Mouse (Mus musculus): ENCODE measurements at regions not wholly inside any gene's neighbourhood (a gene's known extent, or its start where the extent isn't known, plus 50 kb on each side); places are given as distances from the start of the nearest gene placed in this dataset.

DNA sequence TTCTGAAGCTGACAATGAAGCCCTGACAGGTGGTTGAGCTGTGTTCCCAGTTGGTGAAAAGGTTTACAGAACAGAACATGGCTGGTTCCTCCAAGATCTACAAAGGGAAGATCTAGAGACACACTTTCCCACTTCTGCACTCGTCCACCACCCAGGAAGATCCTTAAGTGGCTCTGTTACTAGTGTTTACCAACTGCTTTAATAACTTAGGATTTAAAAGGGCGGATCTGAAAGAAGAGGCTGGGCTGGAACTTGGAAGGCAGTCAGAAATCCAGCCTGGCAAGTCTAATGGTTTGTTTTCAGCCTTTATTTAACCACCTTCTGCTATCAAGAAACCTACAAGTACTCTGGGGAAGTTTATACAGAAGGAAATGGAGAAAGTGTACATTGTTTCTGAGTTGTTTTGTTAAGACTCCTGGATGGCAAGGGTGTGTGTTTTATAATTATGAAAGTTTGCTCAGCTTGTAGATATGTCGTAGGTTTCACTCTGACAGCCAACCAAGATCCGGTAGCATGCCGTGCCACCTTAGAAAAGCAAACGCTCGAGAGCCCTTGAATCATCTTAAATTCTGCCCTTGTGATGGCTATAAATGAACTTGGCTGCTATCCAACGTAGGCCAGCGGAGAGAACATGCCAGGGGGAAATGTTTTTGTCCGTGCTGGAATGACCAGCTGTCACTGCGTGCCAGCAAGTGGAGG is 248.5 kb downstream of the Plk2 start:
- no peak for TF ChIP-seq CHD2 (IDR thresholded peaks at IDR 0.05; ENCODE audit: low read depth, low read length)
- TF ChIP-seq ZNF384 (IDR thresholded peaks at IDR 0.05; ENCODE audit: low read depth, low read length): no peak
- no peak for TF ChIP-seq HCFC1 (IDR thresholded peaks at IDR 0.05; ENCODE audit: borderline replicate concordance, insufficient read depth, low read length)
- no peak for TF ChIP-seq MAFK (IDR thresholded peaks at IDR 0.05; ENCODE audit: insufficient read depth, low read depth, low read length)
- no peak for TF ChIP-seq ZC3H11A (IDR thresholded peaks at IDR 0.05; ENCODE audit: borderline replicate concordance, low read depth, low read length)
- Histone ChIP-seq H3K4me1 (ENCODE audit: control insufficient read depth in 2 of 2, insufficient read depth in 2 of 2, low read length in 2 of 2, poor library complexity in 1 of 2) (no peaks in the 10 kb centered on the region), H3K4me3 (ENCODE audit: insufficient read depth in 1 of 2, low read depth in 1 of 2, low read length in 2 of 2, poor library complexity in 1 of 2, severe bottlenecking in 1 of 2) (no peak overlapping the region), H3K9me3 (ENCODE audit: control insufficient read depth, insufficient read depth, low read depth, low read length) (no peaks in the 10 kb centered on the region), H3K36me3 (ENCODE audit: control insufficient read depth, insufficient read depth, low read length, poor library complexity, severe bottlenecking) (no peaks in the 10 kb centered on the region), H3K27ac (ENCODE audit: insufficient read depth, low read depth, low read length, poor library complexity, severe bottlenecking) (no peak overlapping the region), H3K9ac (ENCODE audit: insufficient read depth, low read depth, low read length, poor library complexity, severe bottlenecking) (no peak overlapping the region)
- in situ Hi-C loops (cut with MboI; ENCODE audit: low sequenced_read_pairs in 2 of 2, unreplicated experiment in 2 of 2): no loop called here
- no peak for DNase-seq (ENCODE audit: low read depth, low spot score)

DNA sequence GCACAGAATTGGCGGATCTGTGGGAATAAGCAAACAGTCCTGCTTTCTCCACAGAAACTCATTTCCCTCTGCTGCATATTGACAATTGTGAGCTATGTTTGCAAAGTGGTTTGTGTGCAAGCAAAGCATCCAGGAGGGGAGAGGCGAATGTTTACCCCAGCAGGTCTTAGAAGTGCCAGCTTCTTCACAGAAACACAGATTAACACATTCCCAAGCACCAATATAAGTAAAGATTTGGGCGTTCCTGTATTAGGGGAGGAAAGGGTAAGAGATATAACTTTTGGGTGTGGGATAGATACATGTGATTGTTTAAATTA is 249.0 kb downstream of the Plk2 start:
- Histone ChIP-seq H3K4me1 (ENCODE audit: control insufficient read depth in 2 of 2, insufficient read depth in 2 of 2, low read length in 2 of 2, poor library complexity in 1 of 2) (no peaks in the 10 kb centered on the region), H3K9me3 (ENCODE audit: control insufficient read depth, insufficient read depth, low read depth, low read length) (no peaks in the 10 kb centered on the region), H3K27ac (ENCODE audit: insufficient read depth, low read depth, low read length, poor library complexity, severe bottlenecking) (no peak overlapping the region), H3K4me3 (ENCODE audit: insufficient read depth in 1 of 2, low read depth in 1 of 2, low read length in 2 of 2, poor library complexity in 1 of 2, severe bottlenecking in 1 of 2) (no peak overlapping the region), H3K36me3 (ENCODE audit: control insufficient read depth, insufficient read depth, low read length, poor library complexity, severe bottlenecking) (no peaks in the 10 kb centered on the region), H3K9ac (ENCODE audit: insufficient read depth, low read depth, low read length, poor library complexity, severe bottlenecking) (no peak overlapping the region)
- DNase-seq (ENCODE audit: low read depth, low spot score): no peak
- TF ChIP-seq MAFK (IDR thresholded peaks at IDR 0.05; ENCODE audit: insufficient read depth, low read depth, low read length) (no peak), ZC3H11A (IDR thresholded peaks at IDR 0.05; ENCODE audit: borderline replicate concordance, low read depth, low read length) (no peak), HCFC1 (IDR thresholded peaks at IDR 0.05; ENCODE audit: borderline replicate concordance, insufficient read depth, low read length) (no peak)
- in situ Hi-C loops (cut with MboI; ENCODE audit: low sequenced_read_pairs in 2 of 2, unreplicated experiment in 2 of 2): no loop called here

DNA sequence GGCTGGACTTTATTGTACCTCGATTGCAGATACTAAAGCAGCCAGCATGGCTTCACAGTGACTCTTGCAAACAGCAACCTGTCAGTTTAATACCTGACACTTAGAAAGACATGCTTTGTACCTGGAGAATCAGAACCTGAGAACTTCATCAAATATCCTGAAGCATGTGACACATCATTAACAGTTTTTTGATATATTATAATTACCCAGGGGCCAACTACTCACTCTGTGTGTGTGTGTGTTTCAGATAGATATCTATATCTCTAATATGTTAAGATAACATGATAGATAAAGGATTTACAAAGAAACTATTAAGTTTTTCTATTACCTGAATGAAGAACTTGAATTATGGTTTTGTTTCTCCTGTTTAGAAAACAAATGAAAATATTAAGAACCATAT is 254.5 kb downstream of the Plk2 start:
- TF ChIP-seq ZC3H11A (IDR thresholded peaks at IDR 0.05; ENCODE audit: borderline replicate concordance, low read depth, low read length): no peak
- Histone ChIP-seq H3K36me3 (ENCODE audit: control insufficient read depth, insufficient read depth, low read length, poor library complexity, severe bottlenecking) (no peaks in the 10 kb centered on the region), H3K4me1 (ENCODE audit: control insufficient read depth in 2 of 2, insufficient read depth in 2 of 2, low read length in 2 of 2, poor library complexity in 1 of 2) (no peaks in the 10 kb centered on the region), H3K27ac (ENCODE audit: insufficient read depth, low read depth, low read length, poor library complexity, severe bottlenecking) (no peak overlapping the region), H3K9ac (ENCODE audit: insufficient read depth, low read depth, low read length, poor library complexity, severe bottlenecking) (no peak overlapping the region), H3K4me3 (ENCODE audit: insufficient read depth in 1 of 2, low read depth in 1 of 2, low read length in 2 of 2, poor library complexity in 1 of 2, severe bottlenecking in 1 of 2) (no peak overlapping the region), H3K9me3 (ENCODE audit: control insufficient read depth, insufficient read depth, low read depth, low read length) (no peaks in the 10 kb centered on the region)
- in situ Hi-C loops (cut with MboI; ENCODE audit: low sequenced_read_pairs in 2 of 2, unreplicated experiment in 2 of 2): no loop called here
- DNase-seq (ENCODE audit: low read depth, low spot score): no peak

DNA sequence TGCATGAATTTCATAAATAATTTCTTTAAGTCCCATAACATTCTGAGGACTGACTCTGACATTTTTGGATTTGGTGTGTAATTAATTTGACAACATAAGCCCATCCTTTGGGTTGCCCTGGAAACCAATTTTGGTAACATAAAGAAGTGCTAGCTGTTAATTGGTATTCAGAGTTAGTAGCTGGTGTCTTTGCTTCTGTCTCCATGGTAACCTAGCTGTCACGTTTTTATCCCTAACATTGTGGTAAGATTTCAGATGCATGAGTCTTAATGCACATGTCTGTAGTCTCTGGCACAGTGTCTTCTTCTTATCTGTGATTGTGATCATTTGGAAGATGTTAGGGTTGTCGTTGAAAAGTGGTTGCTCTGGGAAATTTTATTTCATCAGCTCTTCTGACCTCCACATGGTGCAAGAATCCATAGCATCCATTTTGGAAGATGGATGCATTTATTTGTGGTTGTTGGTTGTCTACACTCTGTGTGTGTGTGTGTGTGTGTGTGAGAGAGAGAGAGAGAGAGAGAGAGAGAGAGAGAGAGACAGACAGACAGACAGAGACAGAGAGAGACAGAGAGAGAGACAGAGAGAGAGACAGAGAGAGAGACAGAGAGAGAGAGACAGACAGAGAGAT is 255.1 kb downstream of the Plk2 start:
- H3K4me1 ChIP-seq (ENCODE audit: control insufficient read depth in 2 of 2, insufficient read depth in 2 of 2, low read length in 2 of 2, poor library complexity in 1 of 2): no peaks in the 10 kb centered on the region
- in situ Hi-C loops (cut with MboI; ENCODE audit: low sequenced_read_pairs in 2 of 2, unreplicated experiment in 2 of 2): no loop called here
- TF ChIP-seq ZC3H11A (IDR thresholded peaks at IDR 0.05; ENCODE audit: borderline replicate concordance, low read depth, low read length) (no peak), CHD2 (IDR thresholded peaks at IDR 0.05; ENCODE audit: low read depth, low read length) (no peak), MAFK (IDR thresholded peaks at IDR 0.05; ENCODE audit: insufficient read depth, low read depth, low read length) (no peak), HCFC1 (IDR thresholded peaks at IDR 0.05; ENCODE audit: borderline replicate concordance, insufficient read depth, low read length) (no peak), ZNF384 (IDR thresholded peaks at IDR 0.05; ENCODE audit: low read depth, low read length) (no peak)

DNA sequence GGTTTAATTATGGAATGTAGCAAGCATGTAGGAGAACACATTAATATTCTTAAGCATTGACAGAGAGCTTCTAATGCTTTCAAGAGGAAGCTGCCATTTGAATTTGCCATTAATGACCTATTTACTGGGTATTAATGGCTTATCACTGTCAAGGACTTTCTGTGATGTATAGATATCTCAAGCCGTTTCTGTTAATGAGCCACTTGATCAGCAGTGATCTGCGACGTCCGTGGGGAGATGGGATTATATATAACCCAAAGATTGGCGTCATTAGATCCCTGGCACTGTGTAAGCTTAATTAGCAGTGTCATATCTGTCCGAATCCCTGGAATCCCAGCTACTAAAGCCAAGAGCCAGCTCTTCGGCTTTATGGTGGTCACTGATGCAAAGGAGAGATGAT is 257.4 kb downstream of the Plk2 start:
- DNase-seq (ENCODE audit: low read depth, low spot score): no peak
- no peaks in the 10 kb centered on the region for H3K36me3 ChIP-seq (ENCODE audit: control insufficient read depth, insufficient read depth, low read length, poor library complexity, severe bottlenecking)
- H3K4me3 ChIP-seq (ENCODE audit: insufficient read depth in 1 of 2, low read depth in 1 of 2, low read length in 2 of 2, poor library complexity in 1 of 2, severe bottlenecking in 1 of 2): no peak overlapping the region
- no peaks in the 10 kb centered on the region for H3K4me1 ChIP-seq (ENCODE audit: control insufficient read depth in 2 of 2, insufficient read depth in 2 of 2, low read length in 2 of 2, poor library complexity in 1 of 2)
- no peak overlapping the region for H3K9ac ChIP-seq (ENCODE audit: insufficient read depth, low read depth, low read length, poor library complexity, severe bottlenecking)
- TF ChIP-seq ZNF384 (IDR thresholded peaks at IDR 0.05; ENCODE audit: low read depth, low read length) (no peak), CHD2 (IDR thresholded peaks at IDR 0.05; ENCODE audit: low read depth, low read length) (no peak), MAFK (IDR thresholded peaks at IDR 0.05; ENCODE audit: insufficient read depth, low read depth, low read length) (no peak)
- in situ Hi-C loops (cut with MboI; ENCODE audit: low sequenced_read_pairs in 2 of 2, unreplicated experiment in 2 of 2): no loop called here
- H3K9me3 ChIP-seq (ENCODE audit: control insufficient read depth, insufficient read depth, low read depth, low read length): no peaks in the 10 kb centered on the region
- H3K27ac ChIP-seq (ENCODE audit: insufficient read depth, low read depth, low read length, poor library complexity, severe bottlenecking): no peak overlapping the region

More for the DNA sequence above, 255.1 kb downstream of the Plk2 start:
- no peak overlapping the region for H3K27ac ChIP-seq (ENCODE audit: insufficient read depth, low read depth, low read length, poor library complexity, severe bottlenecking)
- H3K36me3 ChIP-seq (ENCODE audit: control insufficient read depth, insufficient read depth, low read length, poor library complexity, severe bottlenecking): no peaks in the 10 kb centered on the region
- no peak for DNase-seq (ENCODE audit: low read depth, low spot score)
- H3K9me3 ChIP-seq (ENCODE audit: control insufficient read depth, insufficient read depth, low read depth, low read length): no peaks in the 10 kb centered on the region
- H3K9ac ChIP-seq (ENCODE audit: insufficient read depth, low read depth, low read length, poor library complexity, severe bottlenecking): no peak overlapping the region
- no peak overlapping the region for H3K4me3 ChIP-seq (ENCODE audit: insufficient read depth in 1 of 2, low read depth in 1 of 2, low read length in 2 of 2, poor library complexity in 1 of 2, severe bottlenecking in 1 of 2)

Data from ES-E14 (cell line).